Mouse (Mus musculus): ENCODE results near the gene Clrn3. TPM values are rescaled to one million over a fixed set of nuclear protein-coding genes. Genes with fewer than 3 reads are reported as not detected.

Gene Clrn3
- total and polyA plus RNA-seq, 3 experiments = not detected

- TF ChIP-seq MYB (IDR thresholded peaks at IDR 0.05; ENCODE audit: low read depth, low read length) (no peak), ZC3H11A (IDR thresholded peaks at IDR 0.05; ENCODE audit: low read depth, low read length) (no peak)
- Histone ChIP-seq H3K36me3 (ENCODE audit: control insufficient read depth in 1 of 2, insufficient read depth in 2 of 2, low read length in 2 of 2) (no peaks in the 10 kb centered on the region), H3K27ac (ENCODE audit: control insufficient read depth, low read depth, low read length) (no peak overlapping the region), H3K4me3 (ENCODE audit: control insufficient read depth in 1 of 2, insufficient read depth in 1 of 2, low read depth in 2 of 2, low read length in 2 of 2) (no peak overlapping the region), H3K4me1 (ENCODE audit: control insufficient read depth in 1 of 2, insufficient read depth in 2 of 2, low read length in 2 of 2) (no peaks in the 10 kb centered on the region), H3K79me2 (ENCODE audit: control insufficient read depth, insufficient read depth, low read length, poor library complexity) (no peaks in the 10 kb centered on the region), H3K27me3 (ENCODE audit: control insufficient read depth in 1 of 2, insufficient read depth in 2 of 2, low read length in 2 of 2) (no peaks in the 10 kb centered on the region; a peak in 1 of 4 replicates), H3K9me3 (replicated peaks; ENCODE audit: insufficient read depth, low read length) (no peaks in the 10 kb centered on the region), H3K9ac (ENCODE audit: control insufficient read depth, low read depth, low read length, poor library complexity, severe bottlenecking) (no peak overlapping the region)
- no peak for DNase-seq (ENCODE audit: low read depth, low spot score)
Measured at GRCm38 (mm10) chr7:135470319-135470718, 58.1 kb downstream of the Clrn3 start.

GRCm38 (mm10) chr7:135468631-135469030 is 59.8 kb downstream of the Clrn3 start:
- DNase-seq (ENCODE audit: low read depth, low spot score) = no peak
- no peaks in the 10 kb centered on the region for H3K4me1 ChIP-seq (ENCODE audit: control insufficient read depth in 1 of 2, insufficient read depth in 2 of 2, low read length in 2 of 2)
- no peak overlapping the region for H3K27ac ChIP-seq (ENCODE audit: control insufficient read depth, low read depth, low read length)
- H3K4me3 ChIP-seq (ENCODE audit: control insufficient read depth in 1 of 2, insufficient read depth in 1 of 2, low read depth in 2 of 2, low read length in 2 of 2) = no peak overlapping the region
- no peaks in the 10 kb centered on the region for H3K36me3 ChIP-seq (ENCODE audit: control insufficient read depth in 1 of 2, insufficient read depth in 2 of 2, low read length in 2 of 2)
- H3K27me3 ChIP-seq (ENCODE audit: control insufficient read depth in 1 of 2, insufficient read depth in 2 of 2, low read length in 2 of 2) = no peaks in the 10 kb centered on the region
- H3K9ac ChIP-seq (ENCODE audit: control insufficient read depth, low read depth, low read length, poor library complexity, severe bottlenecking) = no peak overlapping the region
- no peaks in the 10 kb centered on the region for H3K9me3 ChIP-seq (replicated peaks; ENCODE audit: insufficient read depth, low read length)
- H3K79me2 ChIP-seq (ENCODE audit: control insufficient read depth, insufficient read depth, low read length, poor library complexity) = no peaks in the 10 kb centered on the region
- TF ChIP-seq EP300 (IDR thresholded peaks at IDR 0.05; ENCODE audit: low read depth in 1 of 2, low read length in 2 of 2) = no peak
- no peak for TF ChIP-seq ETS1 (IDR thresholded peaks at IDR 0.05; ENCODE audit: low read depth, low read length)
- TF ChIP-seq NELFE (IDR thresholded peaks at IDR 0.05; ENCODE audit: low read depth, low read length) = no peak

GRCm38 (mm10) chr7:135465293-135465692 is 63.2 kb downstream of the Clrn3 start:
- no peak overlapping the region for H3K4me3 ChIP-seq (ENCODE audit: control insufficient read depth in 1 of 2, insufficient read depth in 1 of 2, low read depth in 2 of 2, low read length in 2 of 2)
- no peaks in the 10 kb centered on the region for H3K79me2 ChIP-seq (ENCODE audit: control insufficient read depth, insufficient read depth, low read length, poor library complexity)
- TF ChIP-seq POLR2AphosphoS5 (IDR thresholded peaks at IDR 0.05; ENCODE audit: borderline replicate concordance, low read depth, low read length) (no peak), UBTF (IDR thresholded peaks at IDR 0.05; ENCODE audit: borderline replicate concordance, insufficient read depth, low read depth, low read length) (no peak), USF2 (IDR thresholded peaks at IDR 0.05; ENCODE audit: borderline replicate concordance in 1 of 2, insufficient read depth in 1 of 2, low read depth in 1 of 2, low read length in 2 of 2) (no peak), ZC3H11A (IDR thresholded peaks at IDR 0.05; ENCODE audit: low read depth, low read length) (no peak)
- H3K4me1 ChIP-seq (ENCODE audit: control insufficient read depth in 1 of 2, insufficient read depth in 2 of 2, low read length in 2 of 2) = no peaks in the 10 kb centered on the region
- no peak overlapping the region for H3K27ac ChIP-seq (ENCODE audit: control insufficient read depth, low read depth, low read length)
- DNase-seq (ENCODE audit: low read depth, low spot score) = no peak
- no peaks in the 10 kb centered on the region; a peak in 1 of 4 replicates for H3K27me3 ChIP-seq (ENCODE audit: control insufficient read depth in 1 of 2, insufficient read depth in 2 of 2, low read length in 2 of 2)
- H3K9me3 ChIP-seq (replicated peaks; ENCODE audit: insufficient read depth, low read length) = no peaks in the 10 kb centered on the region
- no peaks in the 10 kb centered on the region for H3K36me3 ChIP-seq (ENCODE audit: control insufficient read depth in 1 of 2, insufficient read depth in 2 of 2, low read length in 2 of 2)
- no peak overlapping the region for H3K9ac ChIP-seq (ENCODE audit: control insufficient read depth, low read depth, low read length, poor library complexity, severe bottlenecking)

Measured in MEL (cell line).